Mouse (Mus musculus) cerebellum, adult 11-12 months (tissue): ENCODE results near the gene Pla2g5.
A peak's percentile ranks its signal among the peaks of the same experiment; 100 is the strongest.

Source experiments
- DNase-seq: peaks from one replicate; pipeline ENCODE4 v3.0.0; 2022

The Pla2g5 gene

GRCm38 (mm10) chr4:138796513-138797216 lies 66.6 kb downstream of the Pla2g5 start:
- no peak for DNase-seq

- DNase-seq, result no peak
Observed at GRCm38 (mm10) chr4:138794344-138794743, 68.9 kb downstream of the Pla2g5 start.

- DNase-seq, result peak; percentile 9
Observed at GRCm38 (mm10) chr4:138793276-138793675, 70.0 kb downstream of the Pla2g5 start.

GRCm38 (mm10) chr4:138792599-138792998 lies 70.7 kb downstream of the Pla2g5 start:
- DNase-seq, result no peak

GRCm38 (mm10) chr4:138791452-138791851 lies 71.8 kb downstream of the Pla2g5 start:
- no peak for DNase-seq

- no peak for DNase-seq
Observed at GRCm38 (mm10) chr4:138788381-138788780, 74.9 kb downstream of the Pla2g5 start.

- DNase-seq, result no peak
Observed at GRCm38 (mm10) chr4:138786141-138786540, 77.1 kb downstream of the Pla2g5 start.

GRCm38 (mm10) chr4:138785721-138786120 lies 77.6 kb downstream of the Pla2g5 start:
- DNase-seq, result no peak

- DNase-seq, result no peak
Observed at GRCm38 (mm10) chr4:138782098-138782497, 81.2 kb downstream of the Pla2g5 start.

- no peak for DNase-seq
Observed at GRCm38 (mm10) chr4:138780300-138780699, 83.0 kb downstream of the Pla2g5 start.

- no peak for DNase-seq
Observed at GRCm38 (mm10) chr4:138777417-138778407, 85.6 kb downstream of the Pla2g5 start.

- DNase-seq, result no peak
Observed at GRCm38 (mm10) chr4:138775435-138775834, 87.8 kb downstream of the Pla2g5 start, which contains the start of gene Pla2g2d. TSS of gene Pla2g2d (plus strand) at chr4:138775735.

GRCm38 (mm10) chr4:138772386-138772785 lies 90.9 kb downstream of the Pla2g5 start:
- DNase-seq, result no peak

GRCm38 (mm10) chr4:138771970-138772369 lies 91.3 kb downstream of the Pla2g5 start:
- no peak for DNase-seq

- DNase-seq, result no peak
Observed at GRCm38 (mm10) chr4:138762266-138762665, 101.0 kb downstream of the Pla2g5 start.

GRCm38 (mm10) chr4:138757416-138757815 lies 105.9 kb downstream of the Pla2g5 start, which contains the start of gene Pla2g2f:
TSS of gene Pla2g2f (minus strand) at chr4:138757626.
- no peak for DNase-seq

GRCm38 (mm10) chr4:138755983-138756382 lies 107.3 kb downstream of the Pla2g5 start:
- no peak for DNase-seq

- DNase-seq, result no peak
Observed at GRCm38 (mm10) chr4:138755439-138755838, 107.8 kb downstream of the Pla2g5 start.

GRCm38 (mm10) chr4:138754432-138754831 lies 108.8 kb downstream of the Pla2g5 start:
- DNase-seq, result no peak

- no peak for DNase-seq
Observed at GRCm38 (mm10) chr4:138753608-138754007, 109.7 kb downstream of the Pla2g5 start.

GRCm38 (mm10) chr4:138752603-138753002 lies 110.7 kb downstream of the Pla2g5 start:
- no peak for DNase-seq
